Mouse (Mus musculus) lung, adult 18-20 months (tissue): Measurements from ENCODE around the gene Hipk4.

Experiments used
- DNase-seq, 2 experiments: peaks; one replicate each; pipeline ENCODE4 v3.0.0; 2022; ENCODE audit warnings: mixed read lengths in 2 of 2

Hipk4 gene

DNA sequence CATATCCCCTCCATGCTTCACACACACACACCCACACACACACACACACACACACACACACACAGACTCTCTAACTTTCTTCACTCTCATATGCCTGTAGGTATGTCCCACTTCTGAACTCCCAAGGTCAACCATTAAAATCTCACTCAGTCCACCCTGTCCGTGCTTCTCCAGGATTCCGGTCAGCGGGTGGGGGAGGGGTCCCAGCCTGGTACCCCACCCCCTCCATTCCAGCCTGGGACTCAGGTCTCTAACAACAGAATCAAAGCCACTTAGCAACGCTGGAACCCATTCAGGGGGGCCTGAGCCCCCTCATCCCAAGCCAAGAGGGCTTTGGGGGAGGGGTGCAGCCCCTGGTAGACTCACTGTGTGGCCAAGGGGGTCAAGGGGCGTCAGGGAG lies at the start of gene Hipk4:
Gene Hipk4 (plus strand): TSS at position 301 of the 400 bp plus-strand sequence.
- DNase-seq, result no peak

GRCm38 (mm10) chr7:27473835-27474489 lies 49.1 kb upstream of the Hipk4 start:
- DNase-seq, result no peak

- DNase-seq, result peak; percentile 99 to 100
Observed at GRCm38 (mm10) chr7:27474490-27474954, 48.5 kb upstream of the Hipk4 start.

- no peak for DNase-seq
Observed at GRCm38 (mm10) chr7:27475596-27475995, 47.5 kb upstream of the Hipk4 start.

DNA sequence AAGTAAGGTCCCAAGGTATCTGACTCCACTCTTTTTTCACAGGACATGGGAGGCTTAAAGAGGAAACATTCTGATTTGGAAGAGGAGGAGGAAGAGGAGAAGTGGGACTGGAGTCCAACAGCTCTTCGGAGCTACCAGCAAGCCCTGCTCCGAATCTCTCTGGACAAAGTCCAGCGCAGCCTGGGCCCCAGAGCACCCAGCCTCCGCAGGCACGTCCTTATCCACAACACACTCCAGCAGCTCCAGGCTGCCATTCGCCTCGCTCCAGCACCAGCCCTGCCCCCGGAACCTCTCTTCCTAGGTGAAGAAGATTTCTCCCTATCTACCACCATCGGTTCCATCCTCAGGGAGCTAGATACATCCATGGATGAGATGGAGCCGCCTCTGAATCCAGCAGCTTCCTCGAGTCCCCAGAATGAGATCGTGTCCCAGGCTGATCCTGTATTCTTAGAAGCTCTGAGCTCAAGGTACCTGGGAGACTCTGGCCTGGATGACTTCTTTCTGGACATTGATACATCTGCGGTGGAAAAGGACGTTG lies 46.9 kb upstream of the Hipk4 start:
- DNase-seq, result no peak

DNA sequence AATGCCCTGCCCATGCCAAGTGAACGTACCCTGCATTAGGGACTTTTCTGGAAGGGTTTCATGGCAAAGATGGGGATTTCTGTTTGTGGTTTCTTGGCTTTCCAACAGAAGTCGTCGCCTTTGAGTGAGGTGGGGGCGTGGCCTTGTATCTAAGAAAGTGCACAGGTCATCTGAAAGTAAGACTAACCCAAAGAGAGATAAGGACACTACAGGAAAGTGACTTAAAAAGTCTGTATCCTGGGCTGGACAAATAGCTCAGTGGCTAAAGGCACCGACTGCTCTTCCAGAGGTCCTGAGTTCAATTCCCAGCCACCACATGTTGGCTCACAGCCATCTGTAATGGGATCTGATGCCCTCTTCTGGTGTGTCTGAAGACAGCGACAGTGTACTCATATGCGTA lies 44.5 kb upstream of the Hipk4 start:
- no peak for DNase-seq

DNA sequence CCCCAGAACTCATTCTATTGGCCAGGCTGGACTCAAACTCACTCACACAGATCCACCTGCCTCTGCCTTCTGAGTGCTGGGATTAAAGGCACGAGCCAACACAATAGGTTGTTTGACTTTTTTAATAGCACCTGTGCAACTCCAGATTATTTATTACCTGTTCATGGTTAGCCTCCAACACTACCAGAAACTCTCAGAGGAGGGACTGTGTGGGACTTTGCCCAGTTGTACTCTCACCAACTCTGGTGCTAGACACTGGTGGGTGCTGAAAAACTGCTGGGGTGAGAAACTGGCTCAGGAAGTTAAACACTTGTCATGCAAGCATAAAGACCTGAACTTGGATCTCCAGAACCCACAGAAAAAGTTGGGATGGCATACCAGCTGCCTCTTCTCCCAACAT lies 43.3 kb upstream of the Hipk4 start:
- no peak for DNase-seq

GRCm38 (mm10) chr7:27480506-27480905 lies 42.6 kb upstream of the Hipk4 start:
- no peak for DNase-seq

GRCm38 (mm10) chr7:27480927-27481626 lies 42.0 kb upstream of the Hipk4 start:
- DNase-seq, result no peak

DNA sequence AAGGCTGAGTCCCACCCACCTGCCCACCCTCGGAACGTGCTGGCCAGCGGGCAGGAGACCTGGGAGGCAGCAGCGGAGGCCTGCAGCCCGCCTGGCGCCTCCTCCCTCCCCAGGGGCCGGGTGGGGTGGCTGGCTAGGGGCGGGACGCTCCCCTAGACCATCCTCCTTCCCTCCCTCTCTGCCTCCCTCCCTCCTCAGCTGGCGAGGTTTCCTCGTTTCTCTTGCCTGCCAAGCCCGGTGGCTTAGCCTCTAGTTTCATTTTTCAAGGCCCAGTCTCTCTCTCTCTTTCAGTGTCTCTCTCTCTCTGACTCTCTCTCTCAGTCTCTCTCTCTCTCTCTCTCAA lies 41.5 kb upstream of the Hipk4 start:
- DNase-seq, result peak; percentile 94 to 96

DNA sequence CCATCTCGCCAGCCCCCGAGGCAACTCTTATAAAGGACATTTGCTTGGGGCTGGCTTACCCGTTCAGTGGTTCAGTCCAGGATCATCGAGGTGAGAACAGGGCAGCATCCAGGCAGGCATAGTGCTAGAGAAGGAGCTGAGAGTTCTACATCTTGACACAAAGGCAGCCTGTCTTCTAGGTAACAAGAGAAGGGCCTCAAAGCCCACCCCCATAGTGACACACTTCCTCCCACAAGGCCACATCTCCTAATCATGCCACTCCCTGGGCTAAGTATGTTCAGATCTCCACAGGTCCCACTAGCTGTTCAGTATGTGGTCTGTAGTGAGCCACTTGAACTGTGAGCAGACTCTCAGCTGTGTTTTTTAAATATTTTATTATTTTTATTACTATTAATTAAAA lies 39.2 kb upstream of the Hipk4 start:
- DNase-seq, result no peak

DNA sequence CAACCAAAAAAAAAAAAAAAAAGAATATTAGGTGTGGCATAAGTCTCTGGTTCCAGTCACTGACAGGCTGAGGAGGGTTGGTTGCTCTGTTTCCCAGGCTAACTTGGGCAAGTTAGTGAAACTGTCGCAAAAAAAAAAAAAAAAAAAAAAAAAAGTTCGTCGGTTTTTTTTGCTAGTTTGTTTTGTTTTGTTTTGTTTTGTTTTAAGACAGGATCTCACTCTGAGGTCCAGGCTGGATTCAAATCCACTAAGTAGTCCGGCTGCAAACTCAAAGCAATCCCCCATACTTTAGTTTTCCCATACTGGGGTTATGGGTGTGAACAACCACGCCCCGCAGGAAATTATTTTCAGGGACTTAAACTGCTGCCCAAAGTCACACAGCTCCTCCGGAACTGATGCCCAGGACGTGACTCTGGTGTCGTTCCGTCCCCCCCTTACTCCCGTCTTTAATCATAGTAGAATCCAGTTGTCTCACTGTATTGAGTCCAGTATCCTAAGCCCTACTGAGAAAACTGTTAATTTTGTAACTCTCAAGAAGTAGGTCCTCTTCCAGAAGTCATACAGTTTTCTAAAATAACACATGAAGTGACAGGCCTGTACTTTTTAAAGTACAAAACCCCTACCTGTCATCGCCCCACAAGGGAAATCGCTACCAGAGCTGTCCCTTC lies 36.8 kb upstream of the Hipk4 start:
- DNase-seq, result peak; percentile 53 to 62

DNA sequence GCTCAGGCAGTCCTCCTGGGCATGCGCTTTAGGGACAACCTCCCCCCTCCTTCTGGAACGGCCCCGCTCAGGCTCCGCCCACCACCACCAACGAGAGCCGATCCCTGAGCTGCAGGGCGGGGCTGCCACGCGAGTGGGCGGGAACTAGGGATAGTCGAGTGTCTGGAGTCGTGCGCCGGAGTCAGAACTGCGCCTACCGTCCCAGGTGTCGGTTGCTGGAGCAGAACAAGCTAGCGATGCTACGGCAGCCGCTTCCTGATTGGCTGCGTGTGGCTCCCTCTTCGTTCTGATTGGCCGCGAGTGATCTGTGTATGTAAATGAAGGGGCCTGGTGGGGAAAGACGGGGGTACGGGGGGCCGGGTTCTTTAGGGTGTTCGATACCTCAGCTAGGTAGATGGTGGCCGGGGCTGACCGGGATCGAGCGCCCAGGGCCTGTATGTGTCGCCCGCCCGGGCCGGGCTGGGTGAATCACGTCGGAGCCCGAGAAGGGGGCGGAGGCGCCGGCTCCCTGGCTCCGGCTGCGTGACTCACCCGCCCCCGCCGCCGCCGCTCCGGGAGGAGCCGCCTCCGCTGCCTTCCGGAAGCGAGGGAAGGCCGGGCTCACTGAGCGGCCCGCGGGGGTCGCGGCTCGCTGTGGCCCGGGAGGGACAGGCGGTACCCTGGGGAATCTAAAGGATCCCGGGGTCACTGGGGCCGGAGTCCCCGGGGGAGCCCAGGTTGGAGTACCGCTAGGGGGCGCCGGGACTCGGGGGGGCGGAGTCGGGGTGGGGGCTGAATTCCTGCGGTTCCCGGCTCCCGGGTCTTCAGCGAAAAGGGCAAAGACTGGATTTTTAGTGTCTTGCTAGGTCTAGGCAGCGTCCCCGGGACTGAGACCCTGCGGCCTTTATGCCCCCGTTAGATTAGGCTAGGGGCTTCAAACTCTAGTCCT lies 36.0 kb upstream of the Hipk4 start, which contains the start of gene Sertad1:
Gene Sertad1 (plus strand): TSS at position 141 of the 928 bp plus-strand sequence.
- peak; percentile 100 for DNase-seq

GRCm38 (mm10) chr7:27487740-27488268 lies 35.3 kb upstream of the Hipk4 start:
- DNase-seq, result peak; percentile 74 to 86

GRCm38 (mm10) chr7:27489270-27489869 lies 33.7 kb upstream of the Hipk4 start:
- DNase-seq, result no peak

DNA sequence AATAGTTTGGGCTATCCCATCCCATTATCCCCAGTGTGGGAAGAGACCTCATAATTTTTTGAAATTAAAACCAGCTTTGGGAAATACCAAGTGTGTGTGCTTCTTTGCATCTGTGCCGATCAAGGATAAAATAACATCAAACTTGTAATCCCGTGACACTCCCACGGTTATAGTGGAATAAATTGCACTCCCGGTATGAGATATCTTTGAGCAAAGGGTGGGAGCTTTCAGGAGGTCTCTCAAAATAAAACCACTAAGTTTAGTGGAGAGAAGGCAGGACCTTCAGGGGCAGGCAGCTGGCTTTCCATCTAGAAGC lies 32.9 kb upstream of the Hipk4 start:
- no peak for DNase-seq

DNA sequence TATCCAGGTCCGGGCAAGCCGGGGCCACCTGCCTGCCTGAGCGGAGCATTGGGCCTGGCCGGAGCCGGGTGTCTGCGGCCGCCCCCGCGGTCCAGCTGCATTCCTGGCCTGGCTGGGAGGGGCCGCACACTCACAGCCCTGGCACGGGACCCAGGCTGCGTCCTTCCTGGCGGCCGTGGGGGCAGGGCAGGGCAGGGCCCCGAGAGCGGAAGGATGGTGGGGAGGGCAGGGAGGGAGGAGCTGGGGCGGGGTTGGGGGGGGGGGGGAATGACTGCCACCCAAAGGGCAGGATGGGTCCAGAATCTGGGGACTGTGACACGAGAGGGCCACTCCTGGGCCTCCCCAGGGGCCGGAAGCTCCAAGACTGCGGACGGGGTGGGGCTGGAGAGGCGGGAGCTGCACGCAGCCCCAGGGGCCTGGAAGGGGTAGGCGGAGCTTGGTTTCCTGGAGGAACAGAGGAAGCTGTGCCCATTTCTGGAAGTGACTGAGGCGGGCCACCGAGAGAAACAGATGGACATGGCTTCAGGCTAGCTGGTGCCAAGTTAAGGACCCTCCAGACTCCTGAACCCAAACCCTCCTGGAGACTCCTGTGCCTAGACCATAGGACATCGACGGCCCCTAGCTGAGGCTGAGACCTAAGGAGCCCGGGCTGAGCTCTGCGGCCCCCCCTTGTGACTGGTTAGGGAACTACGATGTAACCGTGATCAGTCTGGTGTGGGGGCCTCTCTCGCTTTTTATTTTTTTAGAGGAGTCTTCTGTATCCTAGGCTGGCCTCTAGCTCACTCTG lies 32.3 kb upstream of the Hipk4 start:
- peak; percentile 97 to 98 for DNase-seq

DNA sequence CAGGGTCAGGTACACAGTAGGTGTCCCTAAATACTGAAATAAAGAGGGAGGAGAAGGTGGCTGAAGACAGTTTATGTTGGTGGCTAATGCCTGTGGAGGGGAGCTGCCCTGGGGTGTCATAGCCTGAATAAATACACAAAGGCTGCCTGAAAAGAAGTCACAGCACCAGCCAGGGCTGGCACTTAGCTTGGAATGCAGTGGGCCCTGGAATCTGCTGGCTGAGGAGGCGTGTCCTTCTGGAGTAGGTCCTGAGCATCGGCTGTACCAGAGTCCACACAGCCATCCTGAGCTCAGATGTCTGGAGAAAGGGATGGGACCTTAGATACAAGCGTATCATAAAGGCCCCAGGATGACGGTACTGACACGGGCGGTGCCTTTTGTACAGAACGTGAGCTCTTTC lies 31.2 kb upstream of the Hipk4 start:
- DNase-seq, result peak; percentile 58 to 62

DNA sequence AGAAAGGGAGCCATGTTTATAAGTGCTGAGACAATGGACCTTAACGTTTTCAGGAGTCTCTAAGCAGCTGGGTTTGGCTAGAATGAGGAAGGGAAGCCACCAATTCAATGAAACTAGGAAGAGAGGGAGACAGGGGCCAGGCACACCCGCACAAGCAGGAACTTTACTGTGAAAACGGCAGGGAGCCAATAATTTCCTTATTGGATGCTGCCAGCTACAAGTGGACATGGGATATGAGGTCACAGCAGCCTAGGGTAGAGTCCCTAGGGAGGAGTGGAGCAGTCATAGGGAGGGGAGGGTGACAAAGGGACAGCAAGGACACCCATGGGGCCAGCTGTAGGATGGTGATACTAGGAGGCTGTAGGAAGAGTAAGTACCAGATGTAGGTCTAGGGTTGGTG lies 30.0 kb upstream of the Hipk4 start:
- DNase-seq, result no peak

- DNase-seq, result no peak
Observed at GRCm38 (mm10) chr7:27493450-27493849, 29.6 kb upstream of the Hipk4 start.
